Mouse (Mus musculus) CH12.LX (cell line): ENCODE measurements at regions not wholly inside any gene's neighbourhood (a gene's known extent, or its start where the extent isn't known, plus 50 kb on each side); places are given as distances from the start of the nearest gene placed in this dataset.

ENCODE experiments used
- DNase-seq: peaks from one replicate; pipeline ENCODE4 v3.0.0-alpha.2; 2013; ENCODE audit errors: extremely low read depth
- H3K27ac ChIP-seq: 2 replicates; pipeline ENCODE4 v1.5.1; 2012; ENCODE audit warnings: low read depth, mild to moderate bottlenecking, control low read depth, moderate library complexity; ENCODE audit not compliant: insufficient read depth
- H3K27me3 ChIP-seq: replicated peaks from 2 replicates; pipeline ENCODE3; 2012; ENCODE audit warnings: inconsistent platforms
- H3K36me3 ChIP-seq, 2 experiments: replicated peaks in 1 of 2; 2 replicates each; pipeline versions ENCODE3 to v1.6.1; 2012; ENCODE audit warnings: inconsistent platforms in 1 of 2, low read length in 1 of 2, mild to moderate bottlenecking in 1 of 2, mixed read lengths in 1 of 2, moderate library complexity in 1 of 2; ENCODE audit not compliant: control insufficient read depth in 1 of 2, insufficient read depth in 1 of 2
- H3K4me1 ChIP-seq, 2 experiments: 2 replicates each; pipeline ENCODE4 v1.6.1; 2012; ENCODE audit warnings: inconsistent platforms in 1 of 2, moderate library complexity in 1 of 2; ENCODE audit not compliant: insufficient read depth in 2 of 2, control insufficient read depth in 1 of 2
- H3K4me2 ChIP-seq: 2 replicates; pipeline ENCODE4 v1.6.1; 2012; ENCODE audit warnings: low read depth, mild to moderate bottlenecking, control low read depth; ENCODE audit not compliant: poor library complexity, insufficient read depth, severe bottlenecking
- H3K4me3 ChIP-seq, 3 experiments: fragments of 150-350 bp in 1 of 3; sonication (generic) in 1 of 3; replicated peaks in 1 of 3; 2 replicates each; pipeline versions ENCODE3 to v1.5.1; 2011 to 2012; ENCODE audit warnings: low read depth in 2 of 3, low read length in 2 of 3, mild to moderate bottlenecking in 2 of 3, moderate library complexity in 2 of 3, control low read depth in 1 of 3, improper control_type of control experiment in 1 of 3, inconsistent platforms in 1 of 3, mixed read lengths in 1 of 3; ENCODE audit not compliant: poor library complexity in 1 of 3
- H3K79me2 ChIP-seq: replicated peaks from 2 replicates; pipeline ENCODE4 v1.6.1; 2012; ENCODE audit warnings: mild to moderate bottlenecking, moderate library complexity; ENCODE audit not compliant: control insufficient read depth, poor library complexity, insufficient read depth, severe bottlenecking; ENCODE audit errors: extremely low read depth
- H3K9ac ChIP-seq: 2 replicates; pipeline ENCODE4 v1.6.1; 2012; ENCODE audit warnings: low read depth, mild to moderate bottlenecking, control low read depth, moderate library complexity; ENCODE audit not compliant: insufficient read depth
- H3K9me3 ChIP-seq: replicated peaks from 2 replicates; pipeline ENCODE3; 2012; ENCODE audit warnings: low read length, inconsistent platforms, mixed read lengths
- BHLHE40 ChIP-seq: IDR thresholded peaks from 2 replicates; pipeline ENCODE4 v1.6.1; 2011; ENCODE audit warnings: mild to moderate bottlenecking, low read depth, low read length, improper control_type of control experiment
- CHD1 ChIP-seq: IDR thresholded peaks from 2 replicates; pipeline ENCODE4 v1.6.1; 2012; ENCODE audit warnings: low read depth, low read length, improper control_type of control experiment, inconsistent platforms
- CTCF ChIP-seq, 2 experiments: IDR thresholded peaks in 1 of 2; conservative IDR thresholded peaks in 1 of 2; 2 replicates each; pipeline ENCODE4 v1.5.1; 2011 to 2012; ENCODE audit warnings: low read depth in 2 of 2, low read length in 2 of 2, improper control_type of control experiment in 1 of 2, inconsistent platforms in 1 of 2, mild to moderate bottlenecking in 1 of 2, moderate library complexity in 1 of 2
- ETS1 ChIP-seq: conservative IDR thresholded peaks from 2 replicates; pipeline ENCODE4 v1.6.1; 2012; ENCODE audit warnings: low read depth, mild to moderate bottlenecking, inconsistent platforms, low read length, improper control_type of control experiment, moderate library complexity
- GABPA ChIP-seq: IDR thresholded peaks from 2 replicates; pipeline ENCODE4 v1.6.1; 2012; ENCODE audit warnings: low read depth, low read length, improper control_type of control experiment, inconsistent platforms; ENCODE audit not compliant: insufficient replicate concordance
- HCFC1 ChIP-seq: IDR thresholded peaks from 2 replicates; pipeline ENCODE4 v1.6.1; 2012; ENCODE audit warnings: low read depth, mild to moderate bottlenecking, inconsistent platforms, low read length, improper control_type of control experiment
- JUND ChIP-seq: conservative IDR thresholded peaks from 2 replicates; pipeline ENCODE4 v1.6.1; 2011; ENCODE audit warnings: low read depth, low read length, improper control_type of control experiment
- KAT2A ChIP-seq: IDR thresholded peaks from 2 replicates; pipeline ENCODE4 v1.6.1; 2012; ENCODE audit warnings: low read length, improper control_type of control experiment, inconsistent platforms; ENCODE audit not compliant: insufficient replicate concordance
- MEF2A ChIP-seq: IDR thresholded peaks from 2 replicates; pipeline ENCODE4 v1.6.1; 2014; ENCODE audit warnings: low read depth, mild to moderate bottlenecking, inconsistent platforms, low read length, improper control_type of control experiment, borderline replicate concordance
- MYC ChIP-seq: IDR thresholded peaks from 2 replicates; pipeline ENCODE4 v1.6.1; 2011; ENCODE audit warnings: low read depth, mild to moderate bottlenecking, improper control_type of control experiment, low read length
- NELFE ChIP-seq: IDR thresholded peaks from 2 replicates; pipeline ENCODE4 v1.6.1; 2011; ENCODE audit warnings: low read depth, low read length, improper control_type of control experiment
- NRF1 ChIP-seq: IDR thresholded peaks from 2 replicates; pipeline ENCODE4 v1.6.1; 2014; ENCODE audit warnings: low read depth, mild to moderate bottlenecking, inconsistent platforms, low read length, improper control_type of control experiment, moderate library complexity
- PAX5 ChIP-seq: IDR thresholded peaks from 2 replicates; pipeline ENCODE4 v1.6.1; 2012; ENCODE audit warnings: low read length, inconsistent platforms, mixed read lengths
- RAD21 ChIP-seq: IDR thresholded peaks from 2 replicates; pipeline ENCODE4 v1.6.1; 2011; ENCODE audit warnings: low read depth, mild to moderate bottlenecking, low read length, improper control_type of control experiment, moderate library complexity
- RCOR1 ChIP-seq: conservative IDR thresholded peaks from 2 replicates; pipeline ENCODE4 v1.6.1; 2012; ENCODE audit warnings: low read depth, mild to moderate bottlenecking, inconsistent platforms, low read length, improper control_type of control experiment
- SIN3A ChIP-seq: IDR thresholded peaks from 2 replicates; pipeline ENCODE4 v1.6.1; 2012; ENCODE audit warnings: low read length, improper control_type of control experiment, inconsistent platforms
- SMC3 ChIP-seq: IDR thresholded peaks from 2 replicates; pipeline ENCODE4 v1.6.1; 2011; ENCODE audit warnings: low read depth, low read length, improper control_type of control experiment
- UBTF ChIP-seq: IDR thresholded peaks from 2 replicates; pipeline ENCODE4 v1.6.1; 2012; ENCODE audit warnings: low read depth, mild to moderate bottlenecking, inconsistent platforms, low read length, improper control_type of control experiment, moderate library complexity
- USF1 ChIP-seq: IDR thresholded peaks from 2 replicates; pipeline ENCODE4 v1.6.1; 2014; ENCODE audit warnings: low read depth, mild to moderate bottlenecking, inconsistent platforms, low read length, improper control_type of control experiment
- ZC3H11A ChIP-seq: IDR thresholded peaks from 2 replicates; pipeline ENCODE4 v1.6.1; 2012; ENCODE audit warnings: low read depth, mild to moderate bottlenecking, inconsistent platforms, low read length, improper control_type of control experiment
- dilution Hi-C: fragments of 300-500 bp; cut with MboI; formaldehyde crosslinking; loops from 2 replicates; pipeline ENCODE4 v1.14.3; 2020; ENCODE audit warnings: low sequenced_read_pairs; ENCODE audit not compliant: extremely low pct_unique_long_range_greater_than_20kb, extremely low pct_ligation_motif_present
- in situ Hi-C: fragments of 300-500 bp; cut with MboI; formaldehyde crosslinking; loops from 3 replicates; pipeline ENCODE4 v1.14.3; 2019; ENCODE audit warnings: low sequenced_read_pairs, low pct_ligation_motif_present, low pct_unique_long_range_greater_than_20kb, mixed read lengths

- Histone ChIP-seq H3K27ac (no peak overlapping the region), H3K4me2 (no peak overlapping the region), H3K9ac (no peak overlapping the region), H3K4me1 (no peaks in the 10 kb centered on the region), H3K36me3 (no peaks in the 10 kb centered on the region), H3K9me3 (no peaks in the 10 kb centered on the region), H3K27me3 (peaks cover 70% of the 10 kb centered on the region), H3K4me3 (no peak overlapping the region), H3K79me2 (no peaks in the 10 kb centered on the region)
- in situ Hi-C loops: no loop called here
- no peak for TF ChIP-seq SIN3A
- no peak for TF ChIP-seq ZC3H11A
- no peak for TF ChIP-seq HCFC1
- no peak for TF ChIP-seq SMC3
- no peak for TF ChIP-seq USF1
- no peak for TF ChIP-seq JUND
- TF ChIP-seq UBTF: no peak
- TF ChIP-seq RAD21: no peak
- TF ChIP-seq NELFE: no peak
- TF ChIP-seq CTCF (conservative IDR thresholded peaks at IDR 0.05 in 1 of 2, IDR thresholded peaks at IDR 0.05 in 1 of 2; ENCODE audit: low read depth in 2 of 2, low read length in 2 of 2): no peak
- no peak for TF ChIP-seq BHLHE40
- no peak for TF ChIP-seq ETS1
- no peak for TF ChIP-seq PAX5
- no peak for TF ChIP-seq RCOR1
- no peak for TF ChIP-seq GABPA
- no peak for TF ChIP-seq MYC
- TF ChIP-seq CHD1: no peak
- TF ChIP-seq MEF2A: no peak
- no peak for TF ChIP-seq NRF1
- DNase-seq: no peak
- dilution Hi-C loops: no loop called here
These were observed 78.0 kb upstream of the St8sia2 start for GRCm38 (mm10) chr7:74091402-74092025.

- no peak for DNase-seq
- Histone ChIP-seq H3K9ac (no peak overlapping the region), H3K79me2 (no peaks in the 10 kb centered on the region), H3K27me3 (peaks cover 27% of the 10 kb centered on the region), H3K27ac (no peak overlapping the region), H3K36me3 (no peaks in the 10 kb centered on the region), H3K4me3 (no peak overlapping the region), H3K9me3 (no peaks in the 10 kb centered on the region), H3K4me1 (no peaks in the 10 kb centered on the region), H3K4me2 (no peak overlapping the region)
- TF ChIP-seq SMC3: no peak
- no peak for TF ChIP-seq USF1
- no peak for TF ChIP-seq CHD1
- TF ChIP-seq NRF1: no peak
- TF ChIP-seq KAT2A: no peak
- dilution Hi-C loops: no loop called here
- in situ Hi-C loops: no loop called here
These were observed 67.4 kb upstream of the St8sia2 start for GRCm38 (mm10) chr7:74080846-74081235.
